Mouse (Mus musculus) brain, embryonic 14.5 days (tissue): ENCODE measurements around the gene Galc. TPM values are rescaled to one million over a fixed set of nuclear protein-coding genes. Genes with fewer than 3 reads are reported as not detected.
A peak's percentile ranks its signal among the peaks of the same experiment; 100 is the strongest.

Source experiments
- DNase-seq: peaks from one replicate; pipeline ENCODE4 v3.0.0-alpha.2; 2011; ENCODE audit warnings: low read depth
- CTCF ChIP-seq: fragments of 200-500 bp; IDR thresholded peaks from 2 replicates; pipeline ENCODE4 v1.5.1; 2012; ENCODE audit warnings: inconsistent platforms, mild to moderate bottlenecking, moderate library complexity, borderline replicate concordance; ENCODE audit not compliant: insufficient read depth, insufficient read length; ENCODE audit errors: extremely low read depth
- POLR2A ChIP-seq: fragments of 200-500 bp; IDR thresholded peaks from 2 replicates; pipeline ENCODE4 v1.6.1; 2012; ENCODE audit warnings: mild to moderate bottlenecking, inconsistent platforms, borderline replicate concordance; ENCODE audit not compliant: poor library complexity, insufficient read depth, insufficient read length, severe bottlenecking; ENCODE audit errors: extremely low read depth
- polyA plus RNA-seq: library from polyadenylated mRNA; depleted of rRNA; stranded (reverse); fragments of >200 nt; gene quantifications from 2 replicates; pipeline ENCODE4 v1.2.3, GENCODE M21; 2012; rRNA removed

Galc gene
- polyA plus RNA-seq, 1 experiment: 22.8 TPM

DNA sequence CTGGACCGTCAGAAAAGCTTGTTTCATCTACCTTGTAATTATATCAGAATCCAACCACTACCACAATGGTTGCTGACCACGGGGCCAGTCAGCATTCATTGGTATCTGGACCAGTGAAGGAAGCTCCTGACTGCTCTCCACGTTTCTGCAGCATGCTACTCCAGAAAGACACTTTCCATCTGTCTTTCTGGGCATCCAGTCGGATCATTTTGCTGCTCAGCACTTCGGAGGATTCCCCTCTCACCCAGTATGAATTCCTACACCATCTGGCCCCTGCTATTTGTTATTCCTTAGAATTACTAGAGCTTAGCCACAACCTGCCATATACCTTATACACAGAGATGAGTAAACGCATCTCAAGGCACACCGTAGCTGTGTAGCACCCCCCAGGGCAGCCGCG lies 70.2 kb downstream of the Galc start:
- peak; percentile 37 for DNase-seq
- no peak for TF ChIP-seq CTCF
- TF ChIP-seq POLR2A: no peak

DNA sequence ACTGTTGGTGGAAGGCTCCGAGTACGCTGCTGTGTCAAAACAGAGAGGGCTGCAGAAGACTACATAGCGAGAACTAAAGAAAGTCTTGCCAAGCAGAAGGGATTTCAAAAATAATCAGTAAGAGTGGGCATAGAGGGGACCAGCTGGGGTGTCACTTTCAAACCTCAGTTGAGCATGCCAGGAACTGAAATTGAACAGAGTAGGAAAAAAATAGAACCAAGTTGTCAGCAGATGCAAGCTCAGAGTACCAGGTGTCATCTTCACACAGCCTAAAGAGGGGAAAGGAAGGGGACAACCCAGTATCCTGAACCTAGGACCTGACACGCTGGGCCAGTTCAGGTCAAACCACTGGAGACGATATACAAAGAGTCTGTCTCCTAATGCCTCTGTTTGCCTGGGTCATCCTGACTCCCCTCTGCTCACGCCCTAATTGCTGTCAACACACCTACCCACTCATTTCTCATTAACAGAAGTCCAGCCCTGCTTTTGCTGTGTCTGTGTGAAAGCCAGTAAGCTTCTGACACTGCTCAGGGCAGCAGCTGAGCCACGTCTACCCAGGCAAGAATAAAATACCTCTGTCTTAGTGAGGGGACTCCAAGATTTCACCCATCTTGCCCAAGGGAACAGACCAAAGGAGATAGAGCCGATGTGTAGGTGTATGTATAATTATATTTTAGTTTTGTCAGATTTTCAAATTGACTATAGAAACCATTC lies 71.9 kb downstream of the Galc start:
- DNase-seq: peak; percentile 70
- TF ChIP-seq POLR2A: no peak
- no peak for TF ChIP-seq CTCF

DNA sequence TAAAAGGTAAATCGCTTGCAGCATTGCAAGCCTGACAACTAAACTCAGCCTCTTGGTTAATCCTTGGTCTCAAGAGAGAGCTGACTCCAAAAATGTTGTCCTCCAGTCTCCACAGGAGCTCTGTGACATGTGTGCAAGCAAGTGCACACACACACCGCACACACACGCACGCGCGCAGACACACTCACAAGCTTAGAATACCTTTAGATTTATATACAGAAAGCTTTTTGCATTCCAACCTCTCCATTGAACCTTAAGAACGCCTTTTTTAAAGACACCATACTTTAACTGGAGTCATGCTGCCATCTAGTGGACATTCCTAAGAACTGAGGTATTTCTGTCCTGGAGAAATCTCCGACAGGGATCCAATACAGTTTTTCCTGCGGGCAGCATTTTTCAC lies 77.5 kb downstream of the Galc start:
- TF ChIP-seq POLR2A (no peak), CTCF (peak; percentile 56; the same call in 1 of the 2 replicates)
- DNase-seq: peak; percentile 94

DNA sequence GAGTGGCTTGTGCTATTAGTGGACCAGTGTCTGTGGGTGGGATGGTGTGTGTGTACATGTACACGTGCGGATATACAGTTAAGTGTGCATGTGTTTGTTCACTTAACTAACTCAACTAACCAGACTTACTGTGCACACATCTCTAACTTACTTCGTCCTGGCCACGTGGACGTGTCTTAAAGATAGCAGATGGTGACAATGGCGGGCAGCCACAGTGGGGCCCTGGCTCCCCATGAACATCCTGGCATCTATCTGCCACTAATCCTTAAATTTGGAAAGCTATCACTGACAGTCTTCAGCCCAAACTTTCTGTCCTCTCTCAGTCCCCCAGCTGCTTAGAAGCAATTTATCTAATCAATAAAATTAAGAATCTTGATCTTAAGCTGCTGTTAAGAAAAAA lies 78.5 kb downstream of the Galc start:
- DNase-seq: peak; percentile 58
- no peak for TF ChIP-seq CTCF
- no peak for TF ChIP-seq POLR2A

DNA sequence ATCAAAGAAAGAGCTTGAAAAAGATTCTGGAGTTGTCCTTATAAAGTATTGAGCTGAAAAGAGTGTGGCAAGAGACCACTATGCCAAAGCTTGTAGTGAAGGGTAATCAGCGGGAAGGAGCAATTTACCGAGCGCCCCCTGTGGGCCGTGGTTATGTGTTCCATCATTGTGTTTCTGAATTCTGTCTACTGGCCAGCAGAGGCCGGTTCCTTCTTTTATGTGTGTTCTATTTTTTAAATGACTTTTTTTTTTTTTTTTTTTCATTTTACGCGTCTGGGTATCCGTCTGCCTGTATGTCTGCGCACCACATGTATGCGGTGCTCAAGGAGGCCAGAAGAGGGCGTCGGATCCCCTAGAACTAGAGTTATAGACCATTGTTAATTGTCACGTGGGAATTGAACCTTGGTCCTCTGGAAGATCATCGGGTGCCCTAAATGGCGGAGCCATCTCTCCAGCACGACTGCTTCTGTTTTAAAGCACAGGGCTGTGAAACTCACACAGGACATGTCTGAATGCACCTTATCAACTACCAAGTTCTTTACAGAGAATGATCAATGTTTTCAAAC lies 78.9 kb downstream of the Galc start:
- TF ChIP-seq POLR2A (no peak), CTCF (no peak)
- no peak for DNase-seq

DNA sequence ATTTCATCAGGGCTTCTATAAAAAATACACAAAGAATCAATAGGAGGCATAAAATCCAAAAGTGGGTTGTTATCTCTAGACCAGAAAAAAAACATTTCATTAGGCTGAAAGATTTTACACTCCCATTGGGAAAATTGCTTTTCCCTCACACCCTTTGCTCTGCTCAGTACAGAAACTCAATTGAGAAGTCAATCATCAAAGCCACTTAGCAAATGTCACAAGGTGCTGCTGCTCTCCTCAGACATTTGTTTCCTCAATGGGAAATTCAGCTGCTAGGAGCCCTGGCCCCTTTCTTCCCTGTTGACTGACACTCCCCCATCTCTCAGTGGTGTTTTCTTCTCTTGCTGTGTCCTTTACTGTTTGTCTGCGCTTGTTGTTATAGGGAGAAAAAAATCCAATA lies 79.8 kb downstream of the Galc start:
- no peak for TF ChIP-seq POLR2A
- peak; percentile 61 for DNase-seq

DNA sequence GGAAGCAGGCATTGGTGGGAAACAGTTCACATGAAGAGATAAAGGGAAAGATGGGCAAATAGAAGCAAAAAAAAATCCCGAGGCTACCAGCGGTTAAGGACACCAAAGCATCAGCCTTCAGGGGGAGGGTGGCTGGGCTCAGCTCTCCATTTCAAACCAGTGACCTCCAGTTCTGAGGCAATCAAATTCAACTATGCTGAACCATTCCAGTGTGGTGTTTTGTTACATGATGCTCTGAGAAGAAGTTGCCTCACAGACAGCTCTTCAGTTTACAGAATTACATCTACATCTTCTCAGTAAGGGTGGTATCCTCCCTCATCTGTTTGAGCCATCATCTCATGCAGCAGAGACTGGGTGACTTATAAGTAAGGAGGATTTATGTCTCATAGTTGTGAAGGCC lies 82.6 kb downstream of the Galc start:
- no peak for DNase-seq
- no peak for TF ChIP-seq CTCF
- TF ChIP-seq POLR2A: no peak

DNA sequence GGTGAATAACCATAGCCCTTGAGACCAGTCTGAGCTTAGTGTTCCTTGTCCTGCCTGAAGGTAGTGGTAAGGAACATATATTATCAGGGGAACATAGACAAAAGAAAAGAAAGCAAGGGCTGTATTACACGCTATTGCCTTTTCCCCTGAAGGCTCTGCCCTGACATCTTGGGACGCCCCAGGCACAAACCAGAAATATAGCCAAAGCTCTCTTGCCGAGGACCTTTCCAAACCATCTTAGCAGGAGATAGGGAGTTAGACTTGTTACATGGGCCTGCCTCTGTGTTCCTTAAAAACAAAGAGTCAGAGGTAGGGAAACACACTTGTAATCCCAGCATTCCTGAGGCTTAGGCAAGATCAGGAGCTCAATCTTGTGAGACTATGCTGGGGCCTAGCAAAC lies 97.4 kb downstream of the Galc start:
- TF ChIP-seq CTCF: no peak
- no peak for TF ChIP-seq POLR2A
- DNase-seq: no peak

DNA sequence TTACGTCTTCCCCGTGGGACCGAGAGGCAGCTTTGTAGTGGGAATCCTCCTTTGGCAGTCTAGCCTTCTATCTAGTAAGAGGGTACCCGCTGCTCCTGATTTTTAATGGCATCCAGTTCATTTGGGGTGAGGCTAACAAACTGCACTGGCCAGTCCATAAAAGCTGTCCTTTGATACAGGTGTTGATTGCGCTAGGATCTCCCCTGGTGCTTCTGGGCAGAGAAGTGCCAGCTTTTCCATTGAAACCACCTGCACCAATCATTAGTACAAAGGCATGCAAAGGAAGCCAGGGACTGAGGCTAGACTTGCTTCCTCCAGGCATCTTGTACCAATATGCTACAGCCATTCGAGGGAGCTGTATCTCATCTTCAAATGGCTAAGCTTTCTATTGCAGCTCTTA lies 98.4 kb downstream of the Galc start:
- peak; percentile 45 for DNase-seq
- no peak for TF ChIP-seq POLR2A
- no peak for TF ChIP-seq CTCF

Other genes with a start within 250 kb of the Galc start
- 0.25 and 0.31 TPM in 2 replicates for gene Gpr65, start 9.2 kb upstream of the Galc start, polyA plus RNA-seq